Mouse (Mus musculus) heart, embryonic 11.5 days (tissue): Measurements from ENCODE around the gene Brd3os. TPM values are rescaled to one million over a fixed set of nuclear protein-coding genes. Genes with fewer than 3 reads are reported as not detected.

Source experiments
- ATAC-seq: fragments of 200-750 bp; cut with Nextera tagmentation; replicated peaks from 2 replicates; pipeline ENCODE4 v1.8.0; 2017; ENCODE audit warnings: moderate library complexity; ENCODE audit not compliant: insufficient number of reproducible peaks, low FRiP score, low TSS enrichment
- H3K27ac ChIP-seq: fragments of 300-500 bp; sonication (generic); 2 replicates; pipeline ENCODE4 v1.5.1; 2014; ENCODE audit warnings: mild to moderate bottlenecking, low read depth, low read length
- H3K27me3 ChIP-seq: fragments of 300-500 bp; sonication (generic); 2 replicates; pipeline ENCODE4 v1.6.1; 2014; ENCODE audit warnings: mild to moderate bottlenecking, low read length, mixed read lengths; ENCODE audit not compliant: control insufficient read depth, insufficient read depth
- H3K36me3 ChIP-seq: fragments of 300-500 bp; sonication (generic); 2 replicates; pipeline ENCODE4 v1.6.1; 2014; ENCODE audit warnings: mild to moderate bottlenecking, low read length, moderate library complexity, mixed read lengths; ENCODE audit not compliant: control insufficient read depth, insufficient read depth
- H3K4me1 ChIP-seq: fragments of 300-500 bp; sonication (generic); 2 replicates; pipeline ENCODE4 v1.6.1; 2014; ENCODE audit warnings: low read length; ENCODE audit not compliant: control insufficient read depth, insufficient read depth
- H3K4me2 ChIP-seq: fragments of 300-500 bp; sonication (generic); 2 replicates; pipeline ENCODE4 v1.6.1; 2014; ENCODE audit warnings: mild to moderate bottlenecking, moderate library complexity
- H3K4me3 ChIP-seq: fragments of 300-500 bp; sonication (generic); 2 replicates; pipeline ENCODE4 v1.5.1; 2014; ENCODE audit warnings: low read depth, low read length
- H3K9ac ChIP-seq: fragments of 300-500 bp; sonication (generic); 2 replicates; pipeline ENCODE4 v1.6.1; 2014; ENCODE audit warnings: mild to moderate bottlenecking, low read depth, low read length, moderate library complexity
- H3K9me3 ChIP-seq: fragments of 300-500 bp; sonication (generic); replicated peaks from 2 replicates; pipeline ENCODE4 v1.6.1; 2016; ENCODE audit warnings: low read length; ENCODE audit not compliant: control insufficient read depth
- WGBS: fragments of 180-500 bp; shearing (Covaris S2); extraction: QIAGEN DNeasy Blood & Tissue Kit; methylation state at CpG from one replicate; pipeline ENCODE4 v1.1.7; 2014; ENCODE audit not compliant: insufficient replicate concordance; 5-methylcytosine and 5-hydroxymethylcytosine counted together
- polyA plus RNA-seq: library from polyadenylated mRNA; unstranded; fragments of >200 nt; fragmentation: Nextera tagmentation; extraction: Ambion mirVana; gene quantifications from 2 replicates; pipeline ENCODE4 v1.2.1, GENCODE M21; 2014

Gene Brd3os
- polyA plus RNA-seq, 1 experiment from 2014 or later = 3.1 TPM

DNA sequence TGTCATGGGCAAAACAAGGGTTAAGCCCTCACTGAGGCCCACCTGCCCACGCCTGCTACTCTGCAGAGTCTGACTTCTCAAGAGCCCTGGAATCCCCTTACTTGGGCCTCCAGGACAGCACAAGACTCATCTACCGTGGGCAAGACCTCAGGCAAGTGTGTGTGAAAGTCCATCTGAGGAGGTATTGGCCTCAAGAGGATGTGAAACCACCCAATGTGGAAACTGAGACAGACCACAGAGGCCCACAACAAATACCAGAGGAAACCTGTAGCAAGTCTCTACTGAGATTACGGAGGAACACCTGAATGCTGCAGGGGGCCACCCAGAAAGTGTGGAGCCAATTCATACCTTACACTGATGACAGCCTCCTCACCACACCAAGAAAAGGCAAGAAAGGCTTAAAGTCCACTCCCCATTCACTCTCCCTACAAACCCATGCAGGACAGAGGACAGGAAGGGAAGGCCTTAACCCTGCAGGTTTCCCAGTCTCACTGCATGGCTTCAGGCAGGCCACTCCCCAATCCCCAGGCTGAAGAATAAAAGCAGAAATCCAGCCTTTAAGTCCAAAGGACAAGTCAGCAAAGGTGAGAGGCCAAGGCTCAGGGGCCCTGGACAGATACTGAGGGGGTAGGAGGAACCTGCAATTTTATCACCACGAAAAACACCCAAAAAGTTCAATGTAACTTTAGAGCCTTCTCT, 27.3 kb downstream of the Brd3os start:
- H3K9me3 ChIP-seq = no peaks in the 10 kb centered on the region
- WGBS = 70% methylated on average over 4 of the region's 4 CpGs
- ATAC-seq = no peak
- no peak overlapping the region for H3K4me3 ChIP-seq
- H3K4me2 ChIP-seq = no peak overlapping the region
- no peak overlapping the region for H3K9ac ChIP-seq
- H3K27me3 ChIP-seq = no peaks in the 10 kb centered on the region
- H3K4me1 ChIP-seq = peaks cover 69% of the 10 kb centered on the region
- no peak overlapping the region for H3K27ac ChIP-seq
- peaks cover 9% of the 10 kb centered on the region for H3K36me3 ChIP-seq

DNA sequence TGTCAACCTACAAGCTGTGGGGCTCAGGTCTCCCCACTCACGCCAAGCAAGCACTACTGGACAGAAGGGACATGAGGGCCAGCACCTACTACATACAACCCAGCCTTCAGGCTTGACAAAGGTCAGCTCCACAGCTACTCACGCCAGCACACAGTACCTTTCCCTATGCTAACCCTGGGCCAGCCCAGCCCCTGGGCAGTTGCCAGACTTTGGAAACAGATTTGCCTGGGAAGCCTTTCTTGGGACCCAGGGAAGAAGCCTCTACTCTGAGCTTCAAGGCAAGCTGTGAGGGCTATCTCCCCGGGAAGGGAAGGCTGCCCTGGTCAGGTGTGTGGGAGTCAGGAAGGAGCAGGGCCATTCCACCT, 27.8 kb downstream of the Brd3os start:
- Histone ChIP-seq H3K27ac (no peak overlapping the region), H3K9ac (no peak overlapping the region)

DNA sequence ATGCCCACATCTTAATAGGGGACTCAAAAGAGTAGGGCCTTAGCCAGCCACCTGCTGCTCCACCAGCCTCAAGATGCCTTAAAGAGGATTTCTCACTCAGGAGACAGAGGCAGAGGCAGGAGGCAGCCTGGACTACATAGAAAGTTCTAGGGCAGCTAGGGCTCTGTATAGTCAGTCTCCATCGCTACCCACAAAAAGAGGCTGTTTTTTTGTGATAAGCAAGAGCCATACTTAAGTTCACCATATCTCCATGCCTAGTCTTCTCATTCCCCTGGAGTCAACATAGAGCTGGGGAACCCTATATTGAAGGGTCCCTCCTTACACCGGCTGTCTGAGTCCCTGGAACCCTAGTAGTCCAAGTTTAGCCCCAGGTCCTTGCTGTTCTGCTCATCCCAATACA, 28.4 kb downstream of the Brd3os start:
- H3K4me2 ChIP-seq = no peak overlapping the region
- H3K27ac ChIP-seq = no peak overlapping the region
- no peaks in the 10 kb centered on the region for H3K9me3 ChIP-seq
- ATAC-seq = no peak
- H3K36me3 ChIP-seq = peaks cover 7% of the 10 kb centered on the region
- peaks cover 69% of the 10 kb centered on the region for H3K4me1 ChIP-seq
- H3K27me3 ChIP-seq = no peaks in the 10 kb centered on the region
- H3K9ac ChIP-seq = 0 out of 2 replicates have a peak overlapping the region, but pooled peaks have one; percentile 22
- H3K4me3 ChIP-seq = no peak overlapping the region
- 82% methylated on average over 2 of the region's 2 CpGs for WGBS

More for the DNA sequence above, 27.8 kb downstream of the Brd3os start:
- Histone ChIP-seq H3K4me2 (no peak overlapping the region), H3K4me1 (peaks cover 69% of the 10 kb centered on the region), H3K4me3 (no peak overlapping the region), H3K36me3 (peaks cover 7% of the 10 kb centered on the region), H3K27me3 (no peaks in the 10 kb centered on the region), H3K9me3 (no peaks in the 10 kb centered on the region)
- WGBS = 63% methylated on average over 3 of the region's 3 CpGs
- no peak for ATAC-seq

DNA sequence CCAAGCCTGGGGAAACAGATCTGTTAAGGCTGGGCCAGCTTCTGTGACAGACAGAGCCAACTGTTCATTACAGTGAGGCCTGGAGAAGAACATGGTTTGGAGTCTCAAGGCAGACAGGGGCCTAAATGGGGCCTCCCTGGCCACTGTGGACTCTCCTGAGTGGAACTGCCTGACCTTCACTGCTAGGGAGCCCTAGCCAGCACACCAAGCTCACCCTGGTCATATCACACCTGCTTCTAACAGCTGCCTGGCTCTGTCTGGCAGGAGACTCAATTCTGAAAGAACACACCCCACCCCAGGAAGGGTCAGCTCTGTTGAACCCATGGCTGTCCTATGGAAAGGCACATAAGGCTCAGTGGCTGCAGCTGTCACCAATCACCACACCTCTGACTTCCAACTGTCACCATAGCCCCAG, 29.1 kb downstream of the Brd3os start:
- ATAC-seq = no peak
- no peak overlapping the region for H3K4me3 ChIP-seq
- H3K36me3 ChIP-seq = peaks cover 4% of the 10 kb centered on the region
- H3K9ac ChIP-seq = 0 out of 2 replicates have a peak overlapping the region, but pooled peaks have one; percentile 22
- no peaks in the 10 kb centered on the region for H3K27me3 ChIP-seq
- H3K4me1 ChIP-seq = peaks cover 69% of the 10 kb centered on the region
- no peak overlapping the region for H3K4me2 ChIP-seq
- H3K27ac ChIP-seq = no peak overlapping the region
- H3K9me3 ChIP-seq = no peaks in the 10 kb centered on the region

DNA sequence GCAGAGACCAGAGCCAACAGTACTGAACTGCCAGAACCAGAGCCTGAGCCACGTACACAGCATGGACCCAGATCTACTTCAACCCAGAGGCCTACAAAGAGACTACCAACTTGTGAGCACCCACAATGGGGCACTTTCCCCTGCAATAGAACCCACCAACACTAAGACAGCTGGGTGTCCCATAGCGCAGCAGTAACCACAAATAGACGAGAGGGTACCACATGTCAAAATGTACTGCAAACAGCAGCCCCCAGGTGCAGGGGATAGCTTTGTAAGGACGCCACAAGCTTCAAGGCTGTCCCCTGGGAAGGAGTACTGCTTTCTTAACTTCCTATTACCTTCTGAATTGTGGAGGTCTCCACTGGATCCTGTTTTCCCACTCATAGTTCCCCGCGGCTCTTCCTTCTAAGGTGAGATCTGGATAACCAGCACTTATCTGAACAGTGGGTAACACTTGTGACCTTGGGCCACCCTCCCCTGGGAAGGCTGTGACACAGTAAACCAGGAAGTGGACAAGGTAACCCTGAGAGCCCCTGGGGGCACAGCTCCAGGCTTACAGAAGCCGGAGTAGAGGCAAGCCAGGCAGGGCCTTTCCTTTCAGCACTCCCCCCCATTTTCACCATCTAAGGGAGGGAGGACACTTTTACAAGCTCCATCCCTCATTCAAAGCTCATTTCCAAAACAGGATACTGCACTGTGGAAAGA, 31.1 kb downstream of the Brd3os start:
- no peak for ATAC-seq
- H3K27me3 ChIP-seq = no peaks in the 10 kb centered on the region
- peak overlapping the region; percentile 98 for H3K4me3 ChIP-seq
- H3K27ac ChIP-seq = no peak overlapping the region
- H3K9me3 ChIP-seq = no peaks in the 10 kb centered on the region
- H3K4me2 ChIP-seq = peak overlapping the region; percentile 93
- peaks cover 3% of the 10 kb centered on the region; the same call in 1 of the 2 replicates for H3K36me3 ChIP-seq
- 49% methylated on average over 7 of the region's 7 CpGs for WGBS
- peaks cover 62% of the 10 kb centered on the region for H3K4me1 ChIP-seq
- H3K9ac ChIP-seq = peak overlapping the region; percentile 97

DNA sequence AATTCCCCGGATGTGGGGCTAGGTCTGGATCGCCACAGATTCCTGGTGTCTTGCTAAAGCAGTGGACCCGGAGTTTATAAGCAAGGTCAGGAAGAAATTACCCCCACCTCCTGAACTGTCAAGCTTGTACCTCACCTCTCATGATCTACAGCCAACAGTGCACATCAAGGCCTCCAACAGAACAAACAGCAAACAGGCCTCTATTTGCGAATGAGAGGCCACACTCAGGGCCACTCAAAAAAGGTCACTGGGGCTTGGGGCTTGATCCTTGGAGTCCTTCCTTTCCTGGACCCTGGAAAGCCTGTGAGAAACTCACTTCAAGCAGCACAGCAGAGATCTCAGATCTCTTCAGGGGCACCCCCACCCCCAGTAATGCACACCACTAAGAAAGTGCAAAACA, 31.8 kb downstream of the Brd3os start:
- Histone ChIP-seq H3K4me1 (peaks cover 55% of the 10 kb centered on the region), H3K27ac (no peak overlapping the region), H3K4me2 (peak overlapping the region; percentile 93), H3K27me3 (no peaks in the 10 kb centered on the region), H3K9me3 (no peaks in the 10 kb centered on the region), H3K9ac (peak overlapping the region; percentile 97), H3K4me3 (peak overlapping the region; percentile 98), H3K36me3 (peaks cover 3% of the 10 kb centered on the region; the same call in 1 of the 2 replicates)
- 30% methylated on average over 4 of the region's 4 CpGs for WGBS
- ATAC-seq = no peak

DNA sequence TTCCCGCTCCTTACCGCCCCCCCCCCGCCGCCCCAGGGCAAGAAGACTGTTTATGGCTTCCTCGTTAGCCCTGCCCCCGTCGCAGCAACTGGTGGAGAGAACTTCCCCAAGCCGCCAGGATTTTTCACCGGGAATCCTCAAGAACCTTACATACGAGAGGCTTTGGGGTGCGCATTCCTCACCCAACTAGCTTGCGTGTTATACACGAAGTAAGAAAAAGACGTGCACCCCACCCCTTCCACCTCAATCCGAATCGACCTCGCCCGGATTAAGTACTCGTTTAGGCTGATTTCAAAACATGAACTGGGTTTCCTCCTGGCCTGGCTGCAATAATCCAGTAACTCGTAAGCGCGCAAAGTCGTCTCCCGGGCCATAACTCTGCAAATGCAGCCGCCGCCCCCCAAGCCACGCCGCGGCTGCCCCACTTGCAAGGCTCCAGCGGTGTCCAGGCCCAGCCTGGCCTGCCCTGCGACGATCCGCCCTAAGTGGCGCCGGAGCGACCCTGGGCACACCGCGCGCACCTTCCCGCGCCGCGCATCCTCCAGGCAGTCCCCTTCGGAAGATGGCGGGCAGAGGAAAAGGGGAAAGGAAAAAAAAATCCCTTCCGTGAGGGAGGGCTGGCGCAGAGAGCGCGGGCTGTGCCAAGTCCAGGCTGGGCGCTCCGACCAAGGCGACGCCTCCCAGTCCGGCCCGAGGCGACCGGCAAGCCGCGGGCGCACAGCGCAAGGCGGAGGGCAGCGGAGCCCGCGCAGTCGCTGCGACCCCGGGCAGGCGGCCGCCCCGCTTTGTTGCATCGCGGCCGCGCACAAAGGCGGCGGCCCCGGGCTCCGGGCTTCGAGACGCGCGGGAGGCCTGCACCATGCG, 32.7 kb downstream of the Brd3os start:
- ATAC-seq = 0 out of 2 replicates have a peak, but pooled peaks have one; percentile 5
- Histone ChIP-seq H3K4me3 (peak overlapping the region; percentile 98), H3K4me1 (peaks cover 46% of the 10 kb centered on the region), H3K36me3 (peaks cover 3% of the 10 kb centered on the region; the same call in 1 of the 2 replicates), H3K9me3 (no peaks in the 10 kb centered on the region), H3K9ac (peak overlapping the region; percentile 97), H3K27me3 (no peaks in the 10 kb centered on the region), H3K4me2 (peak overlapping the region; percentile 93), H3K27ac (peak overlapping the region; percentile 97)
- WGBS = under 1% methylated on average over 82 of the region's 84 CpGs

DNA sequence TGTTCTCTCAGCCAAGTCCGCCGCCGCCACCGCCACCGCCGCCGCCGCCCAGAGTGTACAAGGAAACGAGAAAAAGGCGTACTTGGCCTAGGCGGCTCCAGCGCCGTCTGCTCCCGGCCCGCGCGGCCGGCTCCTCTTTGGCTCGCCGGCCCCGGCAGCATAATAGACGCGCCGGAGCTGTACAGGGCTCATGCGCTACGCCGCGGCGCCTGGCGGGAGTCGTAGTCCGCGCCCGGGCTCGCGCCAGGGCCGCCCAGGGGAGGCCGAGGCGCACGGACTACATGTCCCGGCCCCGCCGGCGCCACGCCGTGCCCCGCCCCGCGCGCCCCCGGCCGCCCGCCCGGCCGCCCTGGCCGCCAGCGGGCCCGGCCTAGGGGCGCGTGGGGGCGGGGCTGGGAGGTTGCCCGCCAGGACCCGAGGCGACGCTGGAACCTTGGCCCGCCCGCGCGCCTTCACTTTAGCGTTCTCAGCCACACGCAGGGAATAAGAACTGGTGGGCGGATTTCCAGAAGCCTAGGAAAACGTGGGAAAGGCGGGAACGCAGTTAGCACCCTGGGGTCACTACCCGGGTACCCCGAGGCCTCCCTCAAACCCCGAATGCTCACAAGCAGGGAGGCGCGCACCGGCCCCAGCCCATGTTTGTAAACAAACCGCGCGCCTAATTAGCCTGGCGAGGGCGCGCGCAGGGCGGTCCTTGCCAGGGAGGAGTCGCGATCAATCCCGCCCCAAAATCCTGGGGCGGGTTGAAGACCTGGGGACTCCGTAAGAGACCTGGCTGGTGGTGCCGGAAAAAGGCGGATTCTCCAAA, 33.6 kb downstream of the Brd3os start:
- Histone ChIP-seq H3K27me3 (no peaks in the 10 kb centered on the region), H3K27ac (peak overlapping the region; percentile 97), H3K4me3 (peak overlapping the region; percentile 98), H3K9me3 (no peaks in the 10 kb centered on the region), H3K9ac (peak overlapping the region; percentile 97), H3K4me2 (peak overlapping the region; percentile 93), H3K4me1 (peaks cover 38% of the 10 kb centered on the region), H3K36me3 (peaks cover 3% of the 10 kb centered on the region; the same call in 1 of the 2 replicates)
- under 1% methylated on average over 71 of the region's 96 CpGs for WGBS
- ATAC-seq = peak; percentile 97
